Mouse (Mus musculus): Measurements from ENCODE around the gene Nup107.
"Not testable (repeated sequence)": the region's sequence is repeated elsewhere in the genome, so short reads cannot be mapped to it uniquely, and the experiment has no call there.

Gene Nup107

GRCm38 (mm10) chr10:117737498-117737897 is 55.0 kb downstream of the Nup107 start:
- DNase-seq (ENCODE audit: low read depth, low spot score) = not testable (repeated sequence)

- DNase-seq (ENCODE audit: low read depth, low spot score) = no peak
Observed at GRCm38 (mm10) chr10:117737075-117737474, 55.4 kb downstream of the Nup107 start.

GRCm38 (mm10) chr10:117736573-117736972 is 55.9 kb downstream of the Nup107 start:
- DNase-seq (ENCODE audit: low read depth, low spot score) = no peak

GRCm38 (mm10) chr10:117735396-117735795 is 57.1 kb downstream of the Nup107 start:
- DNase-seq (ENCODE audit: low read depth, low spot score) = not testable (repeated sequence)

- not testable (repeated sequence) for DNase-seq (ENCODE audit: low read depth, low spot score)
Observed at GRCm38 (mm10) chr10:117734104-117734852, 58.2 kb downstream of the Nup107 start.

- not testable (repeated sequence) for DNase-seq (ENCODE audit: low read depth, low spot score)
Observed at GRCm38 (mm10) chr10:117733626-117734025, 58.9 kb downstream of the Nup107 start.

GRCm38 (mm10) chr10:117732962-117733592 is 59.4 kb downstream of the Nup107 start:
- no peak for DNase-seq (ENCODE audit: low read depth, low spot score)

GRCm38 (mm10) chr10:117732184-117732583 is 60.3 kb downstream of the Nup107 start:
- no peak for DNase-seq (ENCODE audit: low read depth, low spot score)

- peak; percentile 83 for DNase-seq (ENCODE audit: low read depth, low spot score)
Observed at GRCm38 (mm10) chr10:117731244-117732101, 61.0 kb downstream of the Nup107 start.

- DNase-seq (ENCODE audit: low read depth, low spot score) = no peak
Observed at GRCm38 (mm10) chr10:117730637-117731203, 61.8 kb downstream of the Nup107 start.

GRCm38 (mm10) chr10:117730140-117730539 is 62.4 kb downstream of the Nup107 start:
- no peak for DNase-seq (ENCODE audit: low read depth, low spot score)

- DNase-seq (ENCODE audit: low read depth, low spot score) = no peak
Observed at GRCm38 (mm10) chr10:117729139-117729814, 63.2 kb downstream of the Nup107 start.

GRCm38 (mm10) chr10:117728574-117728973 is 63.9 kb downstream of the Nup107 start:
- DNase-seq (ENCODE audit: low read depth, low spot score) = no peak

GRCm38 (mm10) chr10:117727518-117728110 is 64.9 kb downstream of the Nup107 start:
- DNase-seq (ENCODE audit: low read depth, low spot score) = no peak

- DNase-seq (ENCODE audit: low read depth, low spot score) = no peak
Observed at GRCm38 (mm10) chr10:117726888-117727385, 65.6 kb downstream of the Nup107 start.

GRCm38 (mm10) chr10:117726350-117726749 is 66.2 kb downstream of the Nup107 start:
- DNase-seq (ENCODE audit: low read depth, low spot score) = no peak

- DNase-seq (ENCODE audit: low read depth, low spot score) = no peak
Observed at GRCm38 (mm10) chr10:117725671-117726070, 66.8 kb downstream of the Nup107 start.

GRCm38 (mm10) chr10:117724804-117725361 is 67.6 kb downstream of the Nup107 start:
- no peak for DNase-seq (ENCODE audit: low read depth, low spot score)

GRCm38 (mm10) chr10:117724136-117724718 is 68.3 kb downstream of the Nup107 start:
- no peak for DNase-seq (ENCODE audit: low read depth, low spot score)
